7 mouse cellular contexts compared by ENCODE assay signal in genomic region chr13:67081142-67081713, GRCm38 (mm10). TPM values are rescaled to one million over a fixed set of nuclear protein-coding genes. Genes with fewer than 3 reads are reported as not detected.
DNase-seq lines count a peak whose midpoint lies in the region; ATAC-seq and TF ChIP-seq lines count a peak whose summit lies in the region.

No protein-coding gene starts in this region.

- H3K4me3 ChIP-seq in intestine, postnatal 0 days (ENCODE audit: low read depth, low read length) = peak overlapping the region; percentile 60
- H3K4me3 ChIP-seq in midbrain, embryonic 12.5 days = peak overlapping the region; percentile 68
- H3K4me3 ChIP-seq in small intestine, adult 2 months (ENCODE audit: low read depth, low read length) = peak overlapping the region; percentile 78

- peak; percentile 55; the same call in 1 of the 2 replicates for TF ChIP-seq POLR2A in small intestine, adult 2 months (IDR thresholded peaks at IDR 0.05; ENCODE audit: low read depth, low read length)

- intact Hi-C loops in left cerebral cortex, postnatal 4 days (cut with DNase I) = no loop called here

- H3K9ac ChIP-seq in intestine, postnatal 0 days (ENCODE audit: low read depth, low read length) = peak overlapping the region; percentile 40; the same call in 1 of the 2 replicates
- H3K9ac ChIP-seq in midbrain, embryonic 12.5 days (replicated peaks) = peak overlapping the region; percentile 71

- H3K9me3 ChIP-seq in intestine, postnatal 0 days (ENCODE audit: control insufficient read depth) = no peaks in the 10 kb centered on the region
- H3K9me3 ChIP-seq in midbrain, embryonic 12.5 days = peaks cover 20% of the 10 kb centered on the region

- ATAC-seq in intestine, postnatal 0 days = peak; percentile 99
- ATAC-seq in midbrain, embryonic 12.5 days (ENCODE audit: low FRiP score, low read depth) = peak; percentile 99

- H3K36me3 ChIP-seq in intestine, postnatal 0 days (ENCODE audit: control insufficient read depth, insufficient read depth) = no peaks in the 10 kb centered on the region
- H3K36me3 ChIP-seq in midbrain, embryonic 12.5 days = peaks cover 25% of the 10 kb centered on the region
- no peaks in the 10 kb centered on the region for H3K36me3 ChIP-seq in small intestine, adult 2 months (ENCODE audit: control insufficient read depth, insufficient read depth, low read length)

- peak; percentile 7; the same call in 1 of the 2 replicates for TF ChIP-seq CTCF in intestine, postnatal 0 days (IDR thresholded peaks at IDR 0.05; ENCODE audit: low read depth)
- no peak for TF ChIP-seq CTCF in small intestine, adult 2 months (IDR thresholded peaks at IDR 0.05; ENCODE audit: extremely low read depth, insufficient read length, insufficient replicate concordance, low read depth, low read length)

- H3K4me1 ChIP-seq in intestine, postnatal 0 days (replicated peaks; ENCODE audit: control insufficient read depth, insufficient read depth, low read length) = no peaks in the 10 kb centered on the region
- peaks cover 8% of the 10 kb centered on the region for H3K4me1 ChIP-seq in midbrain, embryonic 12.5 days
- peaks cover 7% of the 10 kb centered on the region; the same call in 1 of the 2 replicates for H3K4me1 ChIP-seq in small intestine, adult 2 months (ENCODE audit: control insufficient read depth, insufficient read depth, insufficient read length, low read length)

- peak; percentile 87 for DNase-seq in adrenal gland, postnatal 10 days
- peak; percentile 87 for DNase-seq in embryo, embryonic 9.5 days (ENCODE audit: extremely low spot score)
- peak; percentile 49 for DNase-seq in gonadal fat pad, adult 2 months (ENCODE audit: low read depth)
- peak; percentile 65 for DNase-seq in left cerebral cortex, postnatal 4 days

- WGBS in intestine, postnatal 0 days = under 1% methylated on average over 23 of the region's 24 CpGs
- WGBS in midbrain, embryonic 12.5 days = under 1% methylated on average over 24 of the region's 24 CpGs
- under 1% methylated on average over 24 of the region's 24 CpGs for WGBS in small intestine, adult 2 months

- H3K27ac ChIP-seq in intestine, postnatal 0 days (ENCODE audit: low read depth, low read length) = peak overlapping the region; percentile 81
- H3K27ac ChIP-seq in midbrain, embryonic 12.5 days (replicated peaks) = peak overlapping the region; percentile 82
- peak overlapping the region; percentile 59 for H3K27ac ChIP-seq in small intestine, adult 2 months (ENCODE audit: insufficient read depth, low read depth, low read length)

- no peaks in the 10 kb centered on the region for H3K27me3 ChIP-seq in intestine, postnatal 0 days (replicated peaks; ENCODE audit: control insufficient read depth, insufficient read depth, low read length)
- no peaks in the 10 kb centered on the region for H3K27me3 ChIP-seq in midbrain, embryonic 12.5 days
- no peaks in the 10 kb centered on the region for H3K27me3 ChIP-seq in small intestine, adult 2 months (ENCODE audit: control insufficient read depth, insufficient read depth, low read length)

- peak overlapping the region; percentile 70 for H3K4me2 ChIP-seq in intestine, postnatal 0 days (replicated peaks; ENCODE audit: low read depth)
- H3K4me2 ChIP-seq in midbrain, embryonic 12.5 days (replicated peaks) = peak overlapping the region; percentile 66

RNA-seq across cellular contexts. Expression of gene Zfp708, which starts 16.5 kb away (rescaled TPM):
- 1 to 10 TPM in 1 of 2 experiments, under 1 TPM in 1; 0.99 to 1.5 TPM for total RNA-seq in adrenal gland, postnatal 10 days (2021)
- polyA plus RNA-seq in gonadal fat pad, adult 2 months (2012; rRNA removed) = 0.06 and 0.12 TPM in 2 replicates
- polyA plus RNA-seq in intestine, postnatal 0 days (2015; fragmentation: Nextera tagmentation; extraction: Ambion mirVana) = 1.3 and 1.6 TPM in 2 replicates
- 1 to 10 TPM; 6.2 to 7.2 TPM for total RNA-seq in left cerebral cortex, postnatal 4 days (2021)
- polyA plus RNA-seq in midbrain, embryonic 12.5 days (2016; fragmentation: Nextera tagmentation; extraction: Ambion mirVana) = 7.7 and 8.6 TPM in 2 replicates
- not detected in 2 replicates for polyA plus RNA-seq in small intestine, adult 2 months (2012; rRNA removed)

RNA-seq across cellular contexts. Expression of gene Zfp712, which starts 20.3 kb away (rescaled TPM):
- total RNA-seq in adrenal gland, postnatal 10 days (2021) = 1 to 10 TPM; 1.6 to 1.8 TPM
- 0.19 and 0.27 TPM in 2 replicates for polyA plus RNA-seq in gonadal fat pad, adult 2 months (2012; rRNA removed)
- 0.85 and 1.3 TPM in 2 replicates for polyA plus RNA-seq in intestine, postnatal 0 days (2015; fragmentation: Nextera tagmentation; extraction: Ambion mirVana)
- 1 to 10 TPM; 6.7 to 7.4 TPM for total RNA-seq in left cerebral cortex, postnatal 4 days (2021)
- 5.2 and 5.6 TPM in 2 replicates for polyA plus RNA-seq in midbrain, embryonic 12.5 days (2016; fragmentation: Nextera tagmentation; extraction: Ambion mirVana)
- 0.06 TPM in 1 of 2 replicates, not detected in the other for polyA plus RNA-seq in small intestine, adult 2 months (2012; rRNA removed)

RNA-seq across cellular contexts. Expression of gene Gm28557, which starts 27.2 kb away (rescaled TPM):
- 1 to 10 TPM; 4.5 to 6.4 TPM for total RNA-seq in adrenal gland, postnatal 10 days (2021)
- 2.9 and 3.9 TPM in 2 replicates for polyA plus RNA-seq in gonadal fat pad, adult 2 months (2012; rRNA removed)
- 1.2 and 1.3 TPM in 2 replicates for polyA plus RNA-seq in intestine, postnatal 0 days (2015; fragmentation: Nextera tagmentation; extraction: Ambion mirVana)
- 1 to 10 TPM; 1.2 to 2.4 TPM for total RNA-seq in left cerebral cortex, postnatal 4 days (2021)
- 2.3 and 3.1 TPM in 2 replicates for polyA plus RNA-seq in midbrain, embryonic 12.5 days (2016; fragmentation: Nextera tagmentation; extraction: Ambion mirVana)
- 1.1 and 1.5 TPM in 2 replicates for polyA plus RNA-seq in small intestine, adult 2 months (2012; rRNA removed)

RNA-seq across cellular contexts. Expression of gene Rslcan18, which starts 34.8 kb away (rescaled TPM):
- under 1 TPM; 0.24 to 0.39 TPM for total RNA-seq in adrenal gland, postnatal 10 days (2021)
- 0.25 and 0.26 TPM in 2 replicates for polyA plus RNA-seq in gonadal fat pad, adult 2 months (2012; rRNA removed)
- polyA plus RNA-seq in intestine, postnatal 0 days (2015; fragmentation: Nextera tagmentation; extraction: Ambion mirVana) = 0.12 and 0.18 TPM in 2 replicates
- not detected for total RNA-seq in left cerebral cortex, postnatal 4 days (2021)
- 0.17 and 0.19 TPM in 2 replicates for polyA plus RNA-seq in midbrain, embryonic 12.5 days (2016; fragmentation: Nextera tagmentation; extraction: Ambion mirVana)
- 0.03 and 0.06 TPM in 2 replicates for polyA plus RNA-seq in small intestine, adult 2 months (2012; rRNA removed)

RNA-seq across cellular contexts. Expression of gene Zfp759, which starts 40.2 kb away (rescaled TPM):
- 1 to 10 TPM; 3.6 to 5.5 TPM for total RNA-seq in adrenal gland, postnatal 10 days (2021)
- 0.69 and 0.76 TPM in 2 replicates for polyA plus RNA-seq in gonadal fat pad, adult 2 months (2012; rRNA removed)
- 0.57 and 0.60 TPM in 2 replicates for polyA plus RNA-seq in intestine, postnatal 0 days (2015; fragmentation: Nextera tagmentation; extraction: Ambion mirVana)
- total RNA-seq in left cerebral cortex, postnatal 4 days (2021) = 10 to 100 TPM; 10.8 to 11.3 TPM
- polyA plus RNA-seq in midbrain, embryonic 12.5 days (2016; fragmentation: Nextera tagmentation; extraction: Ambion mirVana) = 2.7 and 2.8 TPM in 2 replicates
- 0.03 TPM in 2 replicates for polyA plus RNA-seq in small intestine, adult 2 months (2012; rRNA removed)

Comparison
In these comparisons a context has a peak if more than half of its experiments do, and no peak if none do; other contexts are left out.
1. Peak in every context shown above with its lines: DNase-seq, ATAC-seq, H3K4me3 ChIP-seq and H3K27ac ChIP-seq.